Mouse (Mus musculus): ENCODE measurements around the gene Kcnip1. TPM values are rescaled to one million over a fixed set of nuclear protein-coding genes. Genes with fewer than 3 reads are reported as not detected.

Gene Kcnip1
- polyA plus RNA-seq, 1 experiment from 2014 or later: not detected

- Histone ChIP-seq H3K36me3 (no peaks in the 10 kb centered on the region), H3K27me3 (no peaks in the 10 kb centered on the region), H3K4me1 (replicated peaks) (no peaks in the 10 kb centered on the region), H3K4me3 (no peak overlapping the region), H3K9me3 (replicated peaks) (no peaks in the 10 kb centered on the region), H3K27ac (no peak overlapping the region), H3K9ac (no peak overlapping the region), H3K4me2 (no peak overlapping the region)
- WGBS: 70% methylated on average over 5 of the region's 5 CpGs
- ATAC-seq (replicated peaks; ENCODE audit: insufficient number of reproducible peaks, insufficient read depth, low FRiP score, low read depth): no peak
Observed at GRCm38 (mm10) chr11:33956623-33957022, 36.3 kb downstream of the Kcnip1 start.

DNA sequence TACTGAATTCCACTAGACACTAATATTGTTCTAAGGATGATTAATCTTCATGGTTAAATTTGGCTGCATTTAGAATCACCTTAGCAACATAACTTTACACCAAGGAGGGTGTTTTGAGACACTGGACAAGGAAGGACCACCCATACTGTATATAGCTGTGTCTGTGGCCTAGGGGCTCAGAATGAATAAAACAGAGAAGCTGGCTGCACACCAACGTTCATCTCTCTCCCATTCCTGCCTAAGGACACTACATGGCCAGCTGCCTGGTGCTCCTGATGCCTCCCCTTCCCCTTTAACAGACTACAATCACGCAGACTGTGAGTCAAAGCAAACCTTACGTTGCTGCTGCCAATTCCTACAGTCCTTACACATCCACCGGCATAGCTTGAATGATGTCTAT lies 37.0 kb downstream of the Kcnip1 start:
- Histone ChIP-seq H3K4me2 (no peak overlapping the region), H3K9me3 (replicated peaks) (no peaks in the 10 kb centered on the region), H3K4me3 (no peak overlapping the region), H3K27ac (no peak overlapping the region), H3K27me3 (no peaks in the 10 kb centered on the region), H3K36me3 (no peaks in the 10 kb centered on the region), H3K4me1 (replicated peaks) (no peaks in the 10 kb centered on the region), H3K9ac (no peak overlapping the region)
- 62% methylated on average over 4 of the region's 4 CpGs for WGBS
- no peak for ATAC-seq (replicated peaks; ENCODE audit: insufficient number of reproducible peaks, insufficient read depth, low FRiP score, low read depth)

DNA sequence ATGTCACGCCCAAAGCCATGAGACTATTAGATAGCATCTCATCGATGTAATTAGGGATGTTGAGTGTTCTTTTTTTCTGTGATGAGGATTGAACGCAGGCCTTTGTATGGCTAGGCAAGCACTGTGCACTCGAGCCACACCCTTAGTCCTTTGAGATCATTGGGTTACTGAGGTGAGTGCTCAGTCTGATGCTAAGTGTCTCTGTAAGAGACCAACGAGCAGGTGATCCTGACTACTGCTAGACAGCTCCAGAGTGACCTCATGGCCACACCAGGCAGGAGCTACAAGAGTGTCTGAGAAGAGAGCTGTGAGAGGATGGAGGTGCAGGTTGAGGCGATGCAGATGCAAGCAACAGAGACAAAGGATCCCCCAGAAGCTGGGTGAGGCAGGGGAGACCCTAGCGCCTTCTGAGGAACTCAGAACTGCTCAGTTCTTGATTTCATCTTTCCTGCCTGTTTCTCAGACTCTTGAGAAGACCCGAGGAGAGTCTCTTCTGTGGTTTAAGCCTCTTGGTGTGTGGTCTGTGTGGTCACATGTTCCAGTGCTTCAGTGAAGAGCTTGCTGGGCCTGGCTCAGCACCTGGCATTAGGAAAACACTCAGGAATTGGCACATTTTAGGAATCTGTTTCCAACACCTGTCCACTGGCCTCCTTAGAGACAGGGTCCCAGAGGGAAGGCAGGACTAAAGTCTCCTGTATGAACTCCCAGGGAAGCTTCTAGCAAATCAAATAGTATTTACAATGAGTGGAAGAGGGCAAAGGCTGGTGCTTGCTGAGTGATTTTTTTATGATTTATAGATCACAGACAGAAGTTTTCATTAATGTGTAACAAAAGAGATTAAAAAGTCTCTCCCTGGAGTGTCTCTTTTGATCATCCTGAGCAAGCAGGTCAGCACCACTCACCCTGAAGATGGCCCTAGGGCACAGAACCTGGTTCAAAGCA lies 41.0 kb downstream of the Kcnip1 start:
- Histone ChIP-seq H3K9ac (no peak overlapping the region), H3K9me3 (replicated peaks) (no peaks in the 10 kb centered on the region), H3K4me1 (replicated peaks) (no peaks in the 10 kb centered on the region), H3K27me3 (no peaks in the 10 kb centered on the region), H3K27ac (no peak overlapping the region), H3K36me3 (no peaks in the 10 kb centered on the region), H3K4me3 (no peak overlapping the region), H3K4me2 (no peak overlapping the region)
- no peak for ATAC-seq (replicated peaks; ENCODE audit: insufficient number of reproducible peaks, insufficient read depth, low FRiP score, low read depth)
- 72% methylated on average over 8 of the region's 8 CpGs for WGBS

- WGBS: 49% methylated on average over 5 of the region's 5 CpGs
Observed at GRCm38 (mm10) chr11:33951155-33951554, 41.8 kb downstream of the Kcnip1 start.

DNA sequence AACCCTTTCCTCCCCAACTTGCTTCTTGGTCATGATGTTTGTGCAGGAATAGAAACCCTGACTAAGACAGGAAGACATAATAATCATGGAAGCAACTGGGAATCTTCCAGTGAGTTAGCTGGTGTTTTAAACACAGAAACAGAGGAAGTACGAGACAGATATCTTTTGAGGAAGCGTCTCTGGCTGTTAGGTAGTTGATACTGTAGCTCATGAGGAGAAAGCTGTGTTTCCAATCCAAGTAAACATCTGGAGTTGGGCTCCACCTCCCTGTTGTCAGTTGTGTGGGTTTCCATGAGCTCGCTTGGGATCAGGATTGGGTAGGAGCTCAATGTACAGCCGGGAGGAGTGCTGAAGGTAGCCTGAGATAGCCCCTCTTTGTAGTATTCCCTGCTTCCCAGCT lies 46.5 kb downstream of the Kcnip1 start:
- Histone ChIP-seq H3K36me3 (no peaks in the 10 kb centered on the region), H3K27ac (no peak overlapping the region), H3K4me1 (replicated peaks) (no peaks in the 10 kb centered on the region), H3K9me3 (replicated peaks) (no peaks in the 10 kb centered on the region), H3K4me3 (no peak overlapping the region), H3K4me2 (no peak overlapping the region), H3K9ac (no peak overlapping the region), H3K27me3 (no peaks in the 10 kb centered on the region)
- 56% methylated on average over 4 of the region's 4 CpGs for WGBS
- no peak for ATAC-seq (replicated peaks; ENCODE audit: insufficient number of reproducible peaks, insufficient read depth, low FRiP score, low read depth)

More at GRCm38 (mm10) chr11:33951155-33951554, 41.8 kb downstream of the Kcnip1 start:
- Histone ChIP-seq H3K4me3 (no peak overlapping the region), H3K27me3 (no peaks in the 10 kb centered on the region), H3K9me3 (replicated peaks) (no peaks in the 10 kb centered on the region), H3K9ac (no peak overlapping the region), H3K36me3 (no peaks in the 10 kb centered on the region), H3K4me1 (replicated peaks) (no peaks in the 10 kb centered on the region), H3K4me2 (no peak overlapping the region), H3K27ac (no peak overlapping the region)
- ATAC-seq (replicated peaks; ENCODE audit: insufficient number of reproducible peaks, insufficient read depth, low FRiP score, low read depth): no peak

- Histone ChIP-seq H3K4me2 (no peak overlapping the region), H3K4me3 (no peak overlapping the region), H3K27ac (no peak overlapping the region), H3K36me3 (no peaks in the 10 kb centered on the region), H3K9ac (no peak overlapping the region), H3K27me3 (no peaks in the 10 kb centered on the region), H3K4me1 (replicated peaks) (no peaks in the 10 kb centered on the region), H3K9me3 (replicated peaks) (no peaks in the 10 kb centered on the region)
- 81% methylated on average over 9 of the region's 9 CpGs for WGBS
- no peak for ATAC-seq (replicated peaks; ENCODE audit: insufficient number of reproducible peaks, insufficient read depth, low FRiP score, low read depth)
Observed at GRCm38 (mm10) chr11:33944786-33945328, 48.1 kb downstream of the Kcnip1 start.

GRCm38 (mm10) chr11:33944067-33944785 lies 48.7 kb downstream of the Kcnip1 start:
- Histone ChIP-seq H3K27ac (no peak overlapping the region), H3K4me1 (replicated peaks) (no peaks in the 10 kb centered on the region), H3K9ac (no peak overlapping the region), H3K4me3 (no peak overlapping the region), H3K27me3 (no peaks in the 10 kb centered on the region), H3K4me2 (no peak overlapping the region), H3K9me3 (replicated peaks) (no peaks in the 10 kb centered on the region), H3K36me3 (no peaks in the 10 kb centered on the region)
- WGBS: 63% methylated on average over 4 of the region's 4 CpGs
- ATAC-seq (replicated peaks; ENCODE audit: insufficient number of reproducible peaks, insufficient read depth, low FRiP score, low read depth): no peak

- Histone ChIP-seq H3K4me1 (replicated peaks) (no peaks in the 10 kb centered on the region), H3K9ac (no peak overlapping the region), H3K27ac (no peak overlapping the region), H3K9me3 (replicated peaks) (no peaks in the 10 kb centered on the region), H3K36me3 (no peaks in the 10 kb centered on the region), H3K4me2 (no peak overlapping the region), H3K27me3 (no peaks in the 10 kb centered on the region), H3K4me3 (no peak overlapping the region)
- ATAC-seq (replicated peaks; ENCODE audit: insufficient number of reproducible peaks, insufficient read depth, low FRiP score, low read depth): no peak
- WGBS: 56% methylated on average over 1 of the region's 1 CpGs
Observed at GRCm38 (mm10) chr11:33943565-33943964, 49.4 kb downstream of the Kcnip1 start.

DNA sequence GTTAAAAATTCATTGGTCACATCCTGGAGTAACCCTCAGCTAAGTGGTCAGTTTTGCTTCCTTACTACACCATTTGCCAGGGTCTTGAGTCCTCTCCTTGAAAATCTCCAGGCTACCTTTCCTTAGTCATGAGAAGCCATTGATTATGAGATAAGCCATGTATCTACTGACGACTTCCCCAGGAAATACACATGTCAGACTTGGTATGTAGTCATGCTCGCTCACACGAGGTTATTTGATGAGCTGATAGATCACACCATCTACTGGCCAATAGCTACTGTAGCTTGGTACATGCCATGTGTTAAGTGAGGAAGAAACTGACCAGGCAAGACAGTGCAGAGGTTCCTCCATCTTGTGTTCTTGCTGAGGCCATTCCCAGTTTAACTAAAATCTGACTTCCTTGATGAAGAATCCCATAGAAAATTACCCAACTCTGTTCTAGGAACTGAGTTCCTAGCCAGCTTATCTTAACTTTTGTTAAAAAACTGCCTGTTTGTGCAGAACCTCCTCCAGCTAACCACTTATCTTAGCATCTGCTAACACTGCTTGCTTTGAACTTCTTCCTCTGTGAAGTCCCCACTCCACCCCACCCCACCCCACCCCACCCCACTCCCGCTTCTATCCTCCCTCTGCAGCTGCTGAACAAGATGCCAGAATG lies 53.4 kb downstream of the Kcnip1 start:
- Histone ChIP-seq H3K4me1 (replicated peaks) (no peaks in the 10 kb centered on the region), H3K27me3 (no peaks in the 10 kb centered on the region), H3K9ac (no peak overlapping the region), H3K4me2 (no peak overlapping the region), H3K36me3 (no peaks in the 10 kb centered on the region), H3K4me3 (no peak overlapping the region), H3K9me3 (replicated peaks) (no peaks in the 10 kb centered on the region), H3K27ac (no peak overlapping the region)
- 56% methylated on average over 4 of the region's 4 CpGs for WGBS
- no peak; the same call in 1 of the 2 replicates for ATAC-seq (replicated peaks; ENCODE audit: insufficient number of reproducible peaks, insufficient read depth, low FRiP score, low read depth)

GRCm38 (mm10) chr11:33938561-33939274 lies 54.2 kb downstream of the Kcnip1 start:
- Histone ChIP-seq H3K4me3 (no peak overlapping the region), H3K4me2 (no peak overlapping the region), H3K9me3 (replicated peaks) (no peaks in the 10 kb centered on the region), H3K27ac (no peak overlapping the region), H3K9ac (no peak overlapping the region), H3K27me3 (no peaks in the 10 kb centered on the region), H3K36me3 (no peaks in the 10 kb centered on the region), H3K4me1 (replicated peaks) (no peaks in the 10 kb centered on the region)
- ATAC-seq (replicated peaks; ENCODE audit: insufficient number of reproducible peaks, insufficient read depth, low FRiP score, low read depth): no peak
- 51% methylated on average over 7 of the region's 7 CpGs for WGBS

Data from heart, embryonic 15.5 days (tissue).